Mouse (Mus musculus): ENCODE data around the gene Kcnj12. TPM values are rescaled to one million over a fixed set of nuclear protein-coding genes. Genes with fewer than 3 reads are reported as not detected.

Kcnj12 gene
- total and polyA plus RNA-seq, 3 experiments: not detected

- Histone ChIP-seq H3K36me3 (replicated peaks) (no peaks in the 10 kb centered on the region), H3K4me3 (ENCODE audit: low read depth, low read length) (no peak overlapping the region), H3K4me1 (ENCODE audit: insufficient read depth, low read depth, low read length) (peaks cover 5% of the 10 kb centered on the region; the same call in 1 of the 2 replicates), H3K27me3 (ENCODE audit: insufficient read depth, low read length) (peaks cover 38% of the 10 kb centered on the region), H3K9me3 (replicated peaks) (no peaks in the 10 kb centered on the region)
- no peak for ATAC-seq (ENCODE audit: extremely low read depth, insufficient number of reproducible peaks, low FRiP score, poor library complexity, severe bottlenecking)
- TF ChIP-seq GATA2 (IDR thresholded peaks at IDR 0.05; ENCODE audit: borderline replicate concordance, low read depth, low read length) (no peak), POLR2AphosphoS5 (IDR thresholded peaks at IDR 0.05; ENCODE audit: insufficient replicate concordance, low read depth, low read length) (no peak), TAL1 (conservative IDR thresholded peaks at IDR 0.05; ENCODE audit: low read depth, low read length) (no peak), GATA1 (IDR thresholded peaks at IDR 0.05; ENCODE audit: borderline replicate concordance, low read length) (no peak), CTCF (IDR thresholded peaks at IDR 0.05; ENCODE audit: low read depth, low read length) (no peak)
- no peak for DNase-seq (ENCODE audit: low spot score)
Measured at GRCm38 (mm10) chr11:61043055-61043992, 21.0 kb downstream of the Kcnj12 start.

GRCm38 (mm10) chr11:61044741-61045140, 22.4 kb downstream of the Kcnj12 start:
- DNase-seq (ENCODE audit: low spot score): no peak
- Histone ChIP-seq H3K9me3 (replicated peaks) (no peaks in the 10 kb centered on the region), H3K4me1 (ENCODE audit: insufficient read depth, low read depth, low read length) (peaks cover 5% of the 10 kb centered on the region; the same call in 1 of the 2 replicates), H3K36me3 (replicated peaks) (no peaks in the 10 kb centered on the region), H3K27me3 (ENCODE audit: insufficient read depth, low read length) (peaks cover 32% of the 10 kb centered on the region), H3K4me3 (ENCODE audit: low read depth, low read length) (no peak overlapping the region)
- ATAC-seq (ENCODE audit: extremely low read depth, insufficient number of reproducible peaks, low FRiP score, poor library complexity, severe bottlenecking): no peak
- TF ChIP-seq POLR2AphosphoS5 (IDR thresholded peaks at IDR 0.05; ENCODE audit: insufficient replicate concordance, low read depth, low read length) (no peak), CTCF (IDR thresholded peaks at IDR 0.05; ENCODE audit: low read depth, low read length) (no peak), TAL1 (conservative IDR thresholded peaks at IDR 0.05; ENCODE audit: low read depth, low read length) (no peak), GATA2 (IDR thresholded peaks at IDR 0.05; ENCODE audit: borderline replicate concordance, low read depth, low read length) (no peak), GATA1 (IDR thresholded peaks at IDR 0.05; ENCODE audit: borderline replicate concordance, low read length) (no peak)

DNA sequence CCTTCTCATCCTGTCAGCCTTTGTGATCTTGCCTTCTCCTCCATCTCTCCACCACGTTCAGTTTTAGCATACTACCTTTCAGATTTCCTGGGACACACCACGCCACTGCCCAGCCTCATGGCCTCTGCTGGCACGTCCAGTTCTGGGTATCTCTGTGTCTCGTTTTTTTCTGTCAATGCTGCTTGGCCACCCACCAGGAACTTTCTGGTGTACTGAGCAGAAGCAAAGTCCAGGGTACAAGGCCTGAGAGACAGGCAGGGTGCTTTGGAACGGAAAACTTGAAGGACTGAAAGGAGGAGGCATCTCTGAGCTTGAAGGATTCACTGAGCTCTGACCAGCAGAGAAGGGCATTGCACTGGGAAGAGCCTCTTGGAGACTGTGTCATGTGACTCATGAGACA, 25.1 kb downstream of the Kcnj12 start:
- no peak for ATAC-seq (ENCODE audit: extremely low read depth, insufficient number of reproducible peaks, low FRiP score, poor library complexity, severe bottlenecking)
- DNase-seq (ENCODE audit: low spot score): no peak
- peaks cover 5% of the 10 kb centered on the region; the same call in 1 of the 2 replicates for H3K4me1 ChIP-seq (ENCODE audit: insufficient read depth, low read depth, low read length)
- TF ChIP-seq CTCF (IDR thresholded peaks at IDR 0.05; ENCODE audit: low read depth, low read length) (no peak), TAL1 (conservative IDR thresholded peaks at IDR 0.05; ENCODE audit: low read depth, low read length) (no peak), POLR2AphosphoS5 (IDR thresholded peaks at IDR 0.05; ENCODE audit: insufficient replicate concordance, low read depth, low read length) (no peak), GATA1 (IDR thresholded peaks at IDR 0.05; ENCODE audit: borderline replicate concordance, low read length) (no peak), GATA2 (IDR thresholded peaks at IDR 0.05; ENCODE audit: borderline replicate concordance, low read depth, low read length) (no peak)
- H3K9me3 ChIP-seq (replicated peaks): no peaks in the 10 kb centered on the region
- H3K4me3 ChIP-seq (ENCODE audit: low read depth, low read length): no peak overlapping the region
- H3K36me3 ChIP-seq (replicated peaks): no peaks in the 10 kb centered on the region
- peaks cover 26% of the 10 kb centered on the region for H3K27me3 ChIP-seq (ENCODE audit: insufficient read depth, low read length)

GRCm38 (mm10) chr11:61051151-61051550, 28.8 kb downstream of the Kcnj12 start:
- Histone ChIP-seq H3K27me3 (ENCODE audit: insufficient read depth, low read length) (peaks cover 9% of the 10 kb centered on the region), H3K4me1 (ENCODE audit: insufficient read depth, low read depth, low read length) (no peaks in the 10 kb centered on the region), H3K36me3 (replicated peaks) (no peaks in the 10 kb centered on the region), H3K9me3 (replicated peaks) (no peaks in the 10 kb centered on the region), H3K4me3 (ENCODE audit: low read depth, low read length) (no peak overlapping the region)
- ATAC-seq (ENCODE audit: extremely low read depth, insufficient number of reproducible peaks, low FRiP score, poor library complexity, severe bottlenecking): no peak
- DNase-seq (ENCODE audit: low spot score): no peak
- no peak for TF ChIP-seq GATA1 (IDR thresholded peaks at IDR 0.05; ENCODE audit: borderline replicate concordance, low read length)

GRCm38 (mm10) chr11:61056871-61057270, 34.5 kb downstream of the Kcnj12 start:
- ATAC-seq (ENCODE audit: extremely low read depth, insufficient number of reproducible peaks, low FRiP score, poor library complexity, severe bottlenecking) (no peak), DNase-seq (ENCODE audit: low spot score) (no peak)
- no peak overlapping the region for H3K4me3 ChIP-seq (ENCODE audit: low read depth, low read length)
- no peaks in the 10 kb centered on the region for H3K36me3 ChIP-seq (replicated peaks)
- H3K27me3 ChIP-seq (ENCODE audit: insufficient read depth, low read length): peaks cover 11% of the 10 kb centered on the region
- no peak for TF ChIP-seq CTCF (IDR thresholded peaks at IDR 0.05; ENCODE audit: low read depth, low read length)
- no peak for TF ChIP-seq TAL1 (conservative IDR thresholded peaks at IDR 0.05; ENCODE audit: low read depth, low read length)
- TF ChIP-seq POLR2AphosphoS5 (IDR thresholded peaks at IDR 0.05; ENCODE audit: insufficient replicate concordance, low read depth, low read length): no peak
- TF ChIP-seq GATA1 (IDR thresholded peaks at IDR 0.05; ENCODE audit: borderline replicate concordance, low read length): no peak
- TF ChIP-seq GATA2 (IDR thresholded peaks at IDR 0.05; ENCODE audit: borderline replicate concordance, low read depth, low read length): no peak
- no peaks in the 10 kb centered on the region for H3K9me3 ChIP-seq (replicated peaks)
- H3K4me1 ChIP-seq (ENCODE audit: insufficient read depth, low read depth, low read length): no peaks in the 10 kb centered on the region

DNA sequence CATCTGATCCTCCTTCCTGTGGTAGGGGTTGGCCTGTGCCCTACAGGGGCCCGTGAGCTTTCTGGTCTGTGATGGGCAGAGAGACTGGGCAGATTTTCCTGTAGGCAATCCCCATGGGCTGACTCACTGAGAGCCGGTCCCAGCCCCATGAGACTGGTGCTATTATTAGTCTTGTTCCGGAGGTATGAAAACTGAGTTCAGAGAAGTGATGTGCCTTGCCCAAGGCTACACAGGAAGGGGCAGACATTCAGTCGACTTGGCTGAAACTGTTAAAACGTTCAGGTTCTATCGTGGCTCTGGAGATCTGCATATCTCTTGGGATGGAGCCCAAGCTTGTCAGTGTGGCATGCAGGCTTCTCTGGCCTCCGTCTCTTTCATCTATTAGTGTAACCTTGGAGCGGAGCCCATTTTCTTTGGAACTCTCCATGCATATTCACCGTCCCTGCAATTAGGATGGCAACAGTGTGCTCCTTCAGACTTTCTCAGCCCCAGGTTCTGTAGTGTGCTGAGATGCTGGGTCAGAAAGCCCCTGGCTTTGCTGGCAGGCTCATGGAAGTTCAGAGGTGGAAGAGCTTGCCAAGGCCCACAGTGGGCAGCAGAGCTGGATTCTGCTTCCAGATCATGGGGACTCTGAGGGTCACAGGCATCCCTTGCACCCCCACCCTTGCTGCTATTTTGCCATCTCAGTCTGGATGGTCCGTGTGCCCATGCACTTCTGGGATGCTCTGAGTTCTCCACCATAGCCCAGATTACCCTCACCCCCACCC, 37.5 kb downstream of the Kcnj12 start:
- TF ChIP-seq TAL1 (conservative IDR thresholded peaks at IDR 0.05; ENCODE audit: low read depth, low read length) (no peak), POLR2AphosphoS5 (IDR thresholded peaks at IDR 0.05; ENCODE audit: insufficient replicate concordance, low read depth, low read length) (no peak), CTCF (IDR thresholded peaks at IDR 0.05; ENCODE audit: low read depth, low read length) (no peak)
- Histone ChIP-seq H3K27me3 (ENCODE audit: insufficient read depth, low read length) (peaks cover 32% of the 10 kb centered on the region), H3K4me3 (ENCODE audit: low read depth, low read length) (no peak overlapping the region), H3K4me1 (ENCODE audit: insufficient read depth, low read depth, low read length) (no peaks in the 10 kb centered on the region), H3K36me3 (replicated peaks) (no peaks in the 10 kb centered on the region), H3K9me3 (replicated peaks) (no peaks in the 10 kb centered on the region)
- ATAC-seq (ENCODE audit: extremely low read depth, insufficient number of reproducible peaks, low FRiP score, poor library complexity, severe bottlenecking) (no peak), DNase-seq (ENCODE audit: low spot score) (no peak)

Measured in G1E (cell line).